Mouse (Mus musculus): ENCODE data around the gene Gm4131.

DNA sequence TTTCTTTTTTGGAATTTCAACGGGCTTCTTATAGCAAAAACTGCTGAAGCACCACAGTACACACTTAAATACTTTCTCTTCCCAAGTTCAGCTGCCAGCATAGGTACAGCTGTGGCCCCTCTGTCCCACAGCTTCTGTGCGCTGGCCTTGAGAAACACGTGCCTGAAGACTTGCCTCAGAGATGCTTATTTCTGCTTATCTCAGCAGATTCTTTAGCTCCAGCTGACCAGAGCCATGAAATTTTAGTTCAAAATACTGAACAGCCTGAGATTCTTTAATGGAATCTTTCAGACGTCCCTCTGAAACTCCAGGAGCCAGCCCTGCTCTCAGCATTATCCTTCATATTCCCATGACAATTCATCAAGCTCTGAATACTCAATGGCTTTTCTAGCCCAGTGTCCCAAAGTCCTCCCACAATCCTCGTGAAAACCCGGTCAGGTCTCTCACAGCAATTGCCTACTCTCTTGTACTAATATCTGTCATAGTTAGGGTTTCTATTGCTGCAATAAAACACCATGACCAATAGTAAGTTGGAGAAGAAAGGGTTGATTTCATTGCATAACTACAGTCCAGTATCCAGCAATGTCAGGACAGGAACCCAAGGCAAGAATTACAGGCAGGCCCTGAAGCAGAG, 98.5 kb downstream of the Gm4131 start:
- TF ChIP-seq CTCF (IDR thresholded peaks at IDR 0.05; ENCODE audit: insufficient read depth, low read length) (no peak), POLR2A (IDR thresholded peaks at IDR 0.05; ENCODE audit: borderline replicate concordance, extremely low read depth, low read depth, low read length) (no peak)
